Mouse (Mus musculus): ENCODE measurements around the gene Nrl.

Gene Nrl

DNA sequence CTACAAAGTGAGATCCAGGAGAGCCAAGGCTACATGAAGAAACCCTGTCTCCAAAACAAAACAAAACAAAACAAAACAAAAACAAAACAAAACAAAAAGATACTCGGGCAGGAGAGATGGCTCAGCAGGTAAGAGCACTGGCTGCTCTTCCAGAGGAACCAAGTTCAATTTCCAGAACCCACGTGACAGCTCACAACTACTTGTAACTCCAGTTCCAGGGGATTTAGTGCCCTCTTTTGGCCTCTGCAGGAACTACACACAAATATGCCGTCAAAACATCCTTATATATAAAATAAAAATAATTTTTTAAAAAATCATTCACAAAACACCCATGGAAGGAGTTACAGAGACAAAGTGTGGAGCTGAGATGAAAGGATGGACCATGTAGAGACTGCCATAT, 3.2 kb upstream of the Nrl start:
- peak; percentile 31 for DNase-seq (ENCODE audit: low spot score)

DNA sequence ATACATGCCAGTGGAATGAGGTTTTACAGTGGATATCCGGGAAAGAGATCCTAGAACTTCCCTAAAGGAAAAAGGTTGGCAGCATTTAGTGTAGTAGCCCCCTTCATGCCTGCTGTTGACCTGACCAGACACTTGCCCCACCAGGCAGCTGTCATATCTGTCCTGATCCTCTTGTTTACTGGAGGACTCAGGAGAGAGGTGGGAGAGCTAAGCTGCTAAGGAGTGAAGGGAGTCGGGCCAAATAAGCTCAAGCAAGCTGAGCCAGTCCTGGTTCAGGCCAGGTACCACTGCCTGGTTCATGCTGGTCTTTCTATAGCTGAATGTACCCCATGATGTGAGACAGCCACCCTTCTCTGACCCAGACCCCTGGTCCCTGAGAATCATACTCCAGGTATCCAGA, 1.9 kb upstream of the Nrl start:
- no peak for DNase-seq (ENCODE audit: low spot score)

DNA sequence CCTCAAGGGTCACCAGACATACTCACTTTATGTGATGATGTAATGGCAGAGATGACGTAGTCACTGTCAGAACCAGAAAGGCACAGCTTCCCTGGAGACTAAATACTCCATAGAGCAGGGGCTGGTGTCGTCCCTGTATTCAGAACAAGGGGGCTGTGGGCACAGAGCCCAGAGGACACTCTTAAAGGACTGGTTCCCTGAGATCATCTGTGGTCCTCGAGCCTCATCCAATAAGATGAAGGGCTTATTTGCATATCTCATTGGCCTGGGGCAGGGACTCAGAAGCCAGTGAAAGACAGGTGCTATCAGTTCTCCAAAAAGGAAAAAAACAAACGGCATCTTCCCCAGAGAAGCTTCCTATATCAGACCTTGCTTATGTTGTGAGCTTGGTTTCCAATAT, 719 bp downstream of the Nrl start:
- no peak for DNase-seq (ENCODE audit: low spot score)

DNA sequence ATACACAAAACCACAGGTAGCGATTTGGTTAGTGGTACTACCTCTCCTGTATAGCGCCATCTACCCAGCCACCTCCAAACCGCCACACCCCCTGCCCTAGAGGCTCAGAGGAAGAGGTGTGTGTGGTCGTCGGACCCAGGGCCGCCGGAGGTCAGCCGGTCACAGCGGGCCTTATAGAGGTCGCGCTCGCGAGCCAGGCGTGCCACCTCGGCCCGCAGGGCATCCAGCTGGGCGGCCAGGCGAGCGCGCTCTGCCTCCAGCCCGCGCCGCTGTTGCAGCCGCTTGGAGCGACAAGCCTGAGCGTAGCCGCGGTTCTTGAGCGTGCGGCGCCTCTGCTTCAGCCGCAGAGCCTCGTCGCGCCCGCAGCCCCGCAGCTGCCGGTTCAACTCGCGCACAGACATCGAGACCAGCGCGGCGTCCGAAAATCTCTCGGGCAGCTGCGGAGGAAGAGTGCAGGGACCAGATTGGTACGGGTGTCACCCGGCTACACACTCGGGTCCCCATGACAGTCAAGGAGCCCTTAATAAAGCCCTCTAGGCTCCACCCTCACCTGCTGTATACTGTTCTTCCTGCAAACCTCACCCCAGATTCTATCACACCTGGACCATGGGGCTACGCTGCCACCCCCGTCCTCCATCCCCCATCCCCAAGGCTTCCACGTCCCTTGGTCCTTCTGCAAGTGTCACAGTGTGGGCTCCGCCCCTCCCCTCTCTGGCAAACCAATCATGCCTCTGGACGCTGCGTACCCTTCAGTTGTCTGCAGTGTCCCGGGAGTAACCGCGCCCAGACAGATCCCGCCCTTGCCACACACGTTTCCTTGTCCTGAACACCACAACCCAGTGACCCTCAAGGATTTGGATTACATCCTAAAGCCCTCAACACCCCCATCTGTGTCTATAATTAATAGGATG, 4.1 kb downstream of the Nrl start:
- peak; percentile 5 for DNase-seq (ENCODE audit: low spot score)

DNA sequence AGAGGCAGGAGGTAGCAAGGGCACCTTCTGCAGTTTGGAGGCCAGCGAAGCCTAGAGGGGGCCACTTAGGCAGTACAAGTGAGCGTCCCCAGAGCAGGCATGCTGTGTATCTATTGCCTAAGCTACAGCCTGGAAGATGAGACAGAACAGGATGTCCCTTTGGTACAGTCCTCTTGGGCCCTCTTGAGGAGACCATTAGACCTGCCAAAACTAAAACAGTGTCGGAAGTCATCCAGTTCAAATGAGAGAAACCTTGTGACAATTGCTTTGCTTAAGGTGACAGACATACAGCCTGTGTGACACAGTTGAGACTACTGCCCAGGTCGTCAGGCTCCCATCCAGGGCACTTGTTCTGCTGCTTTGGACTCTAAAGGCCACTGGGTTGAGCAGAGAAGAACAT, 5.2 kb downstream of the Nrl start:
- no peak for DNase-seq (ENCODE audit: low spot score)

DNA sequence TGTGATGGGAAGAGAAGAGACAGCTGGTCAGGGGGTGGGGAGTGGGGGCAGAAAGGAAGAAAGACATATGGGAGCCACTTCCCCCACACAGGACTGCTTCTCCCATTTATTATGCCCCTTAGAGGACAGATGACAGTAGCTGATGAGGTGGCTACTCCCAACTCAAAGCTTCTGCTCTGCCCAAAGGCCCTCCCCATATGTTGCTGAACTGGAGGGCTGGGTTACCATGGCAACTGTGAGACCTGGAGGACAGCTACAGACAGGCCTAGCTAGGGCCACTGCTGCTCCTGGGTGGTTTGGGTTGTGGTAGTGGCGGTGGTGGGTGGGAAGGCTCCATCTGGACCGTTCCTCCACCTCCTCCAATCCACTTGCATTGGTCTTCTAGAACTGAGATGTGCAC, 5.9 kb downstream of the Nrl start:
- no peak for DNase-seq (ENCODE audit: low spot score)

DNA sequence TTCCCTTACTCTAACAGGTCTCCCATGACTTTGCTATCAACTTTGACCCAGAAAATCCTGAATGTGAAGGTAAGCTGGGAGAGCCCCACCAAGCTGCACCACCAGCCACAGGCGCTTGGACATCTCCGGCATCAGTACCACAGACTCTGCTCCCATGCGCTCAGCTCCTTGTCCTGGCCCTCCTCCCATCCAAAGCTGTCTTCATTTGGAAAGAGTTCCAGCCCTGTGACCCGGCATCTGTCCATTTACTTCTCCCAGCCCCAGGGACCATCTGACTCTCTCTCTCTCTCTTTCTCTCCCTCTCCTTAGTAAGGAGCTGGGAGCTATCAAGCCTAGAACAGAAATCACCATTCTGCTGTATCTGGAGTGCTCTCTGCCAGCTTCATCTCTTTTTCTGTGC, 8.9 kb downstream of the Nrl start:
- DNase-seq (ENCODE audit: low spot score) = no peak

DNA sequence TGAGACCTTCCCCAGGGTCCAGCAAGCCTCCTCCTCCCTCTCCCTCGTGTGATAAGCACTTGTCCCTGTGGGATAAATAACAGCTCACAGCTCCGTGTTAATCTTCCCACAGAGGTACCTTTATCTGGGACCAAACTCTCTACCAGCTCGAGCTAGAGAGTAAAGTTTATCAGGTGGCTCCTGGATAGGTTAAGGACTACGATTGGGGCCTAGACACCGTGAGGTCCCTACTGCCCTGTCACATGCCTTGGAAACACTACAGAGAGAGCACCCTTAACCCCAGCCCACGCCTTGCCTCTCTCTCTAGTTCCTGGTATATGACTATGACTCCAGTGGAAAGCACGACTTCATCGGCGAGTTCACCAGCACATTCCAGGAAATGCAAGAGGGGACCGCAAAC, 10.9 kb downstream of the Nrl start:
- DNase-seq (ENCODE audit: low spot score) = no peak

DNA sequence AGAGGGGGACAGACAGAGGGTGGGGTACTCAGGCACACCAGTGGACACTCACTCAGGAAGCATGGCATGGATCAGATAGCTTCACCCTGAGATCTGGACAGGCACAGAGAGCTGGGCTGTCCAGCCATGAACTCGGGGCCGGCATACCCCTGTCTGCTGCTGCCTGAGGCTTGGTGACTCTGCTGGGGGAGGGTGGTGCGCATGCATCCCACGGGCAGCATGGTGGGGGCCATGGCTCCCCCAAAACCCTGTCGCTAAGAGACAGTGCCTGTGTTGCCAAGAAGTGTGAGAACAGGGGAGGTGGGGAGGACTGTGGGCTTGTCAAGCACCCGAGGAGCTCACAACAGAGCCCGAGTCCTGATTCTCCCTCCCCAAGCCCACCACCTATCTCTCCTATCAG, 13.7 kb downstream of the Nrl start:
- no peak for DNase-seq (ENCODE audit: low spot score)

DNA sequence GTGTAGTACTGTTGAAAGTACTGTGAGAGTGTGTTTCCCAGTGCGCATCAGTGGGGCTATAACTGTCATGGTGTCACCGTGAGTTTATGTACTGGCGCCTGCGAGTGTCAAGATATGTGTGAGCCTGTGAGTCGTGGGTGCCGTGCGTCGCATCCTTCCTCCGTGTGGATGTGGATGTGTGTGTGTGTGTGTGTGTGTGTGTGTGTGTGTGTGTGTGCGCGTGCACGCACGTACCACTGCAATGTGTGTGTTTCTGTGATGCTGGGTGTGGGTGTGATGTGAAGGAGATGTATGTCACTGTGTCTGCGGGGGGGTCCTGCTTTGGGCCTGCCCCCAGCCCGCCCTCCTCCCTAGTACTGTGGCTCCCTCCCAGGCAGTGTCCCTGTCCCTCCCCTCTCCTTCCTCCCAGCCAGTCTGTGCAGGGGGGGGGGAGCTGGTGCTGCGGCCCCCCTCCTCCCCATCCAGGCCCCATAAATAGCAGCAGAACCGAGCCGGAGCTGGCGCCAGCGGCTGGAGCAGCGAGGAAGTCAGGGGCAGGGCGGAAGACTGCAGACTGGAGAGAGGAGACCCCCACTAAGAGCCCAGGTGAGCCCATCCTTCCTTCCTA, 14.6 kb downstream of the Nrl start, which contains the start of gene Cpne6:
Gene Cpne6 (plus strand): TSS at position 321 of the 607 bp plus-strand sequence.
- no peak for DNase-seq (ENCODE audit: low spot score)

DNA sequence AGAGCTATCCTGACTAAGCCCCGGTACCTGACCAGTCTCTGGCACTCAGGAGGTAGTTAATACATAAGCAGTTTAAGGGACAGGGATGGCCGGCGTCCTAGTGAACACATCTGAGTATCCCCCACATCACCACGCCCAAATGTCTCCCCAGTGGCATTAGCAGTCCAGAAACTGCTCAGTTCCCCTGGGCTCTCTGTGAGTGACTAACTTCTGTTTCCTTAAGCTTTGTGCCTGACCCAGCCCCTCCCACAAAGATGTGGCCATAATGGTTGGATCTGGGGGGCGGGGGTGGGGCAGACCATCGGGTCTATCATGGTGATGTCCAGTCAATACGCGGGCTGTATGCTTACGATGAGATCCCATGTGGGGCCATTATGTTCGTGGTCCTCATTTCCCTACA, 15.2 kb downstream of the Nrl start:
- DNase-seq (ENCODE audit: low spot score) = no peak

DNA sequence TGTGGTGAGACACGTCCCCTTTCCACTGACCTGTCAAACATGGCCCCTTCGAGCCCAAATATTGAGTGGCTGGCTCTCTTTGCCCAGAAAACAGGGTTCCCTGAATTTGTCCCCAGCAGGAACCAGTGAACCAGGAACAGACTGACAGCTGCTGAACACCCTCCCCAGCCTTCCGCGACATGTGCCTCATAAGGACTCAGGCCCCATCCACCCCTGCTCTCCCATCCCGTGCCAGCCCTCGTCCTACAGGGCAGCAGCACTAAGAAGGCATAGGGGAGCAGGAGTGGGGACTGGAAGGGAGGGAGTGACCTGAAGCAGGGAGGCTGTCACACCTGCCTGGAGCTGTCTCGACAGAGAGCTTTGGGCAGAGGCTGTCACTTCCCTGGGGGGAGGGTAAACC, 17.0 kb downstream of the Nrl start:
- no peak for DNase-seq (ENCODE audit: low spot score)

DNA sequence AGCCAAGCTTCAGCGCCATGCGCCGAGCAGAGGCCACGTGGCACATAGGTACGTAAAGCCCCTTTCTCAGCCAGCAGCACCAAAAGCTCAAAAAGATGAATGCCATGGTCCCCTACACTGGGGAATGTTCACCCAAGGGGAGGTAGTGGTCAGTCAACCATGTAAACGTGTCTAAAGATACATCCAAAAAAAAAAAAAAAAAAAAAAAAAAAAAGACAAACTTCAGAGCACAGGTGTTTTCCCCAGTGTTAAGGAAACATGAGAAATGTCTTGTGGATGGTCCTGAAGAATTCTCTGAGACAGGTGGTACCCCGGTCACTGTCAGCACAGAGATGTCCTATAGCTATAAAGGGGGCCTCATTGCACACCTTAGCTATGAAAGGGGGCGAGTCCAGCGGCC, 19.2 kb downstream of the Nrl start:
- no peak for DNase-seq (ENCODE audit: low spot score)

DNA sequence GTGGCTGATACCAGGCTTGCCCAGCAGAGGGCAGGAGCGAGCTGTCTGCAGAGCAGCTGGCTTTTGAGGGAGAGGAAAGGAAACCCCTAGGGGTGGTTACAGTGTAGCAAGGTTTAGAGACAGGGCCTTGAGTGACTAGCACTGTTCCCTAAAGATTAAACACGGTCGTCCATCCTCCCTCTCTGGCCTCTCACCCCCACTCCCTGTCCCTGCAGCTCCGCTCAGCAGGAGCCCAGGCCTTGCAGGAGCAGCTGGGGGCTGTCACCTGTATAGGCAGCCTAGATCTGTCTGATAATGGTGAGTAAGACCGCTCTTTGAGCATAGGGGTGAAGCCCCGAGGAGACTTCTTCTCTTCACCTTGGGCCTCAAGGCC, 27.3 kb downstream of the Nrl start:
- peak; percentile 82 for DNase-seq (ENCODE audit: low spot score)

DNA sequence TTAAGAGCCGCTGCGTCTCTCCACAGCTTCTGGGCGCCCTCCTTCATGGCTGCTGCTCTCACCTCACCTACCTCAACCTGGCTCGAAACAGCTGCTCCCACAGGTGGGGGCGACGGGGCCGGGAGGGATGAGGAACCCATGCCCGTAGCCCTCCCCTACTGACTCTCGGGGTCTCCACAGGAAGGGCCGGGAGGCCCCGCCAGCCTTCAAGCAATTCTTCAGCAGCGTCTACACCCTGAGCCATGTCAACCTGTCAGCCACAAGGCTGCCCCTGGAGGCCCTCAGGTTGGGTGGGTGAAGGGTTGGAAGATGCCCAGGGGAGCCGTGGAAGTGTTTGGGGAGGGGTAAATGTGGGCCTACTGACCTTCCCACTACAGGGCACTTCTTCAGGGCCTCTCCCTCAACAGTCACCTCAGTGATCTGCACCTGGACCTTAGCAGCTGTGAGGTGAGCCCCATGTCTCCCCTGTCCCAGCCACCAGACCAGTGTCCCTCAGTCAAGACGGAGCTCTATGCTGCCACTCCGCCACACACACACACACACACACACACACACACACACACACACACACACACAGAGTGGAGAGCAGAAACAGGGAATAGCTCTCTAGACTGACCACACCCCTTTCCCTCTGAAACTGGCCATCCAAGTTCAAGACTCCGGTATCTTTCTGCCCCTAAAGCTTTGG, 27.9 kb downstream of the Nrl start:
- no peak for DNase-seq (ENCODE audit: low spot score)

DNA sequence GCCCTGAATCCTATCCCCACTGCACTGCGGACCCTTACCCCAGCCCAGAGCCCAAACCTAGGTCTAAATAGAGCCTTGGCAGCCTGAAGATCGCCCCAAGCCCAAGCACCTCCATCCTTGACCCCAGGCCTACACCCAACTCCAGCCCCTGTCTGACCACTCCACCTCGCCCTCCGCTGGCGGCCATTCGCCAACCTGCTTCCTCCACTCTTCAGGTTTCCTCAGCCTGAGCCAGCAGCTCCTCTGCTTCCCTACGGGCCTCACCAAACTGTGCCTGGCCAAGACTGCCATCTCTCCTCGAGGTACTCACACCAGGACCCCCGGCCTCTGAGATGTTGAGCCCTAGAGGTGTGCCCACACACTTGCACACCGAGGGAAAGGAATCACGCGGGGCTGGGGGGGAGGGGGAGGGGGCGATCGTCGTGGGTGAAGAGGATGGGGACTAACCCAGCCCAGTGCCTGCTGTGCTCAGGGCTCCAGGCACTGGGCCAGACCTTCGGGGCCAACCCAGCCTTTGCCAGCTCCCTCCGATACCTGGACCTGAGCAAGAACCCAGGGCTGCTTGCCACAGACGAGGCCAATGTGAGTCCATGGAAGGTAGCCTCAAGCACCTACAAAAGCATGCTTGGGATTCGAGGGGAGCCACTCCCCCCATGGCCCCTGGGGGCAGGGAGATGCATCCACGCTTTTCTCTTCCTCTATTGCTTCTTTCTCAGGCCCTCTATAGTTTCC, 29.1 kb downstream of the Nrl start:
- no peak for DNase-seq (ENCODE audit: low spot score)

DNA sequence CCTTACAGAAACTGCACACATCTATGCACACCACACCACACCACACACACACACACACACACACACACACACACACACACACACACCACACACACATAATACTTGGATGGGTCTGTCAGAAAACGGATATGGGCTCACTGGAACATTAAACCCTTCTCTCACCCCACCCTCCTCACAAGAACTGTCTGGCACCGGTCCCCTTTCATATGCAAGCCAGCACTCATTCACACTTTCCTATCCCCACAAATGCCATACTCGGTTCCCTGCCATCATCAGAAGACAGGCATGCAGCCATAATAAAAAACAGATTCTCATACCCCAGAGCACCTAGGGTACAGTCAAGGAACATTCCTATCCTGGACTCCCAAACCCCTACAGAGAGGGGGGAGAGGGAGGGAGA, 32.7 kb downstream of the Nrl start:
- DNase-seq (ENCODE audit: low spot score) = no peak

DNA sequence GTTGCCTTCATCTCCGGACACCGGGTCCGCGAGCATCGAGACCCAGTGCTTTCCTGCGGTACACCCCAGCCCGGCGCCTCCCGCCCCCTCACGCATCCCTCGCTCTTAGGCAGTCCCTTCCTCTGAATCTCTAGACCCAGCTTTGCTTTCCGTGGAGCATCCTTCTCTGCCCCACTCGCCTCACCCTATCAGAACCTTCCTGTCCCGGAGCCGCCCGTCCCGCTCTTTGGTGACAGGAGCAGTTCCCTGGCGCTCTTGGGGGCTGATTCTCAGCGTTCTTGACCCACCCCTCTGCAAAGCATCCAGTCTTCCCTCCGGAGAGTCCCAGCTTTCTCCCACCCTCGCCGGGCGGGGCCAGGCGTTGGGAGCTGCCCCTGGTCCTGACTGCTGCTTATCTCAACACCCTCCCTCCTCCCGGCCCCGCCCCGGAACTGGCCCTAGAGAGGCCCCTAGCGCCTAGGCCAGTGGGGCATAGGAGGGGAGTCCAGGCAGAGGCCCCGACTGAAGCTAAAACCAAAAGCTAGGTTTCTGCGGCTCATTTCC, 33.4 kb downstream of the Nrl start:
- peak; percentile 8 for DNase-seq (ENCODE audit: low spot score)

DNA sequence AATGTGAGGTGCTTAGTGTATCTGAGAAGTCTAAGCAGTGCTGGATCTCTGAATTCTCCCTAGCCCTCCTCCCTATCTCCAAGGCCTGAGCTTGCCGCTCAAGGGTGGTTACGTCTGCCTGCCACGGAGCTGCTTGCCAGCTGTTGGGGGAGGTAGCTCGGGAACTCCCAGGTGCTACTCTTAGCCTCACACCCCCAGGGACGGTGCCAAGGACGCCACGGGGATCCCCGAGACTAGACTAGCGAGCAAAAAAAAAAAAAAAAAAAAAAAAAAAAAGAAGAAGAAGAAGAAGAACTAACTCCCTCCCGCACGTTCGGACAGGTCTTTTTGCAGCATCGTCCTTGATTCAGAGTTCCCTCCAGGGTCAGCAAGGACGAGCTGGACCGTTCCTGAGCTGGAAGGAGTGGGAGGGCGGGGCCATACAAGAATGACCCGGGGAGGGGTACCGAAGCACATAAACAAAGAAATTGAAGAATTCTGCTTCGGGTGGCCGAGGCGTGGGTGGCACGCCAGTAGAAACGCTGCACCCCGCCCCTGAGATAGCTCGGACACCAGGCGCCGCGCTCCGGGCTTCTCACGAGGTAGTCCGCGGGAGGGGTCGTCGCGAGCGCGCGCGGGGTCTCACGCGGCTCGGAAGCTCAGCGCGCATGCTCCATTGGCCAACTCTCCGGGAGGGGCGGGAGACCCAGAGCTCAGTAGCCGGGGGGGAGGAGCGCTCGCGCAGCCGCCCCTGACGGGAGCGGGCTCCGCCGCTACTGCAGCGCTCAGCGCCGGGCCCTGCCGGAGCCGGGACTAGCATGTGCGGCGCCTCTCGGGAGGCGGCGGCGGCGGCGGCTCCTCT, 34.2 kb downstream of the Nrl start, which contains the start of gene Carmil3:
Gene Carmil3 (plus strand): TSS at position 291 of the 841 bp plus-strand sequence.
- DNase-seq (ENCODE audit: low spot score) = peak; percentile 42

DNA sequence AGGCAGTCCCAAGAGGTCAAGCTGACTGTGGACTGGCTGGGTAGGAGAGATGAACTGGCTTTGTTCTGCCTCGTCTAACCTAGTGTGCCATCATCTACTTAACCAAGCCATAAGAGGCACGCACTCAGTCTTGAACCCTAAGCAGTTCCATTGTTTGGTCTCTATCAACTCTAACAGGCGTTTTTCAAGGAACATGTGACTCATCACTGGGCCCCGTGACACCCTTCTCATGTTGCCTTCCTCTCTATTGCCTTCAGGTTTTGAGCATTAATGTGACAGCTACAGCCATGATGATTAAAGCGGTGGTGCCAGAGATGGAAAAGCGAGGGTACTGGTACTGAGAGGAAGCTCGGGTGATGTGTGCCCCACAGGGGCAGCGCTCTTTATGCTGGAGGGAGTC, 37.9 kb downstream of the Nrl start:
- no peak for DNase-seq (ENCODE audit: low spot score)

DNA sequence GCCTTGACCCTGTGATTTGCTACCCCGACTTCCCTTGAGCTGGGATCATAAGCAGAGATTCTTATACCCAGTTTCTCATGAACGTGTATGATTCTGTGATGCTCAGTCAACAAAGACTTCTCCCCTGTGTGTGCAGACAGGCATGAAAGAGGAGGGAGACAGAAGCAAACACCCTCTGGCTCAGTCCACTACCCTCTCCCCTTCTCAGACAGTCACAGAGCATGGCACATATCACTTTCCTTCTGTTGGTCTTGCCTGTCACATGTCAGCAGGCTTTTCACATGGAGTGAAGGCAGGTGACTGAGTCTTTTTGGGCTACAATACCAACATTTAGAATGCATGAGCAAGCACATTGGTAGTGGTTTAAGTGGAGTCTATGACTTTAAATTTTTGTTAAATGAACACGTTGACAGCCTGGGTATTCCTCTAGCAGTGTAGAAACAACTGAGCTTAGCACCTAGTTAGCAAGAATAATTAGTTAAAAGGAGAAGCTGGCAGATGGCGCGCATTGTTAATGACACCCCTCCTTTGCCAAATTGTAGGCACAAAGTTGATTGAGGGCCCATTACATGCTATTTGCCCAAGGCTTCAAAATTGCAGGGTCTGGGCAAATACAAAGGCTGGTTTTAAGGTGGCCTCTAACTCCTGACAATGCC, 40.2 kb downstream of the Nrl start:
- DNase-seq (ENCODE audit: low spot score) = no peak
